18 mouse cellular contexts compared by ENCODE assay signal in the genomic region with DNA sequence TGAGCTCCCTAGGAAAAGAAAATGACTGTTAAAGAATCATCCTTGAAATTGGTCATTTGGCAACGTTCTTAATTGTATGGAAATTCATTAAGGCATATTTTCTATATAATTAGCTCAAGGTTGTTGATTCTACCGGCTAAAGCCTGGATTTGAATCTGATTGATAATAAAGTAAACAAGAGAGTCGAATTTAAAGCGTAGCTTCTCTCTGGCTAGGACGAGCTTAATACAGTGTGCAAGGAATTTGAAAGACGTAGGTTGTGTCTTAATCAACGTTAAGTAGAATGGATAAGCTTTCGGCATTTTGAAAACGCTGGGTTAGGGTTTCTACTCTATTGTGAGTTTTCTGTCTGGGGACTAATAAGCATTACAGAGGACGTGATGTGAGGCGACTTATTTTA. TPM values are rescaled to one million over a fixed set of nuclear protein-coding genes. Genes with fewer than 3 reads are reported as not detected.
A peak's percentile ranks its signal among the peaks of the same experiment; 100 is the strongest.
DNase-seq lines count a peak whose midpoint lies in the region; ATAC-seq and TF ChIP-seq lines count a peak whose summit lies in the region.
"Had no signal": no experiment of that assay in that cellular context is flagged by ENCODE, and none has a peak within 500 bp of the region (broad histone marks: within the 10 kb centered on the region; RNA-seq: fewer than 3 reads in every experiment).

No protein-coding gene starts in this region.

- DNase-seq in embryo, embryonic 10.5 days (ENCODE audit: low spot score), result peak; percentile 55
- DNase-seq in embryo, embryonic 10 days (ENCODE audit: low spot score), result no peak
- peak; percentile 37 for DNase-seq in hindbrain, embryonic 14.5 days (ENCODE audit: low spot score)
- peak; percentile 26 for DNase-seq in embryo, embryonic 11 days
- no peak for DNase-seq in layer of hippocampus, postnatal 36 days
- no peak for DNase-seq in left cerebral cortex, postnatal 10 days (ENCODE audit: extremely low spot score in 1 of 2, low spot score in 2 of 2)
- DNase-seq: kidney, adult 8-10 months; kidney, postnatal 25 days; spleen, adult 18-20 months had no signal

- no peak overlapping the region for H3K27ac ChIP-seq in hindbrain, embryonic 14.5 days
- no peak overlapping the region for H3K27ac ChIP-seq in hindbrain, embryonic 12.5 days
- no peak overlapping the region for H3K27ac ChIP-seq in intestine, postnatal 0 days (ENCODE audit: low read depth, low read length)
- H3K27ac ChIP-seq: embryonic facial prominence, embryonic 12.5 days; forebrain, embryonic 10.5 days; hindbrain, embryonic 15.5 days; limb, embryonic 15.5 days had no signal

- H3K27me3 ChIP-seq in hindbrain, embryonic 14.5 days (ENCODE audit: control insufficient read depth, insufficient read depth, low read length), result peaks cover 95% of the 10 kb centered on the region
- H3K27me3 ChIP-seq in hindbrain, embryonic 12.5 days, result peaks cover 92% of the 10 kb centered on the region
- H3K27me3 ChIP-seq in intestine, postnatal 0 days (replicated peaks; ENCODE audit: control insufficient read depth, insufficient read depth, low read length), result peaks cover 32% of the 10 kb centered on the region

- no peak overlapping the region for H3K4me3 ChIP-seq in hindbrain, embryonic 14.5 days (replicated peaks; ENCODE audit: low read length)
- H3K4me3 ChIP-seq in hindbrain, embryonic 12.5 days, result no peak overlapping the region
- peak overlapping the region; percentile 76 for H3K4me3 ChIP-seq in intestine, postnatal 0 days (ENCODE audit: low read depth, low read length)

- WGBS in hindbrain, embryonic 14.5 days, result 3% methylated on average over 11 of the region's 11 CpGs
- 4% methylated on average over 11 of the region's 11 CpGs for WGBS in hindbrain, embryonic 12.5 days
- WGBS in intestine, postnatal 0 days, result 13% methylated on average over 11 of the region's 11 CpGs

- no peak for TF ChIP-seq CTCF in intestine, postnatal 0 days (IDR thresholded peaks at IDR 0.05; ENCODE audit: low read depth)

- H3K4me2 ChIP-seq in hindbrain, embryonic 14.5 days (replicated peaks), result no peak overlapping the region
- H3K4me2 ChIP-seq in hindbrain, embryonic 12.5 days (replicated peaks), result no peak overlapping the region
- H3K4me2 ChIP-seq in intestine, postnatal 0 days (replicated peaks; ENCODE audit: low read depth), result peak overlapping the region; percentile 94

- no peak overlapping the region for H3K9ac ChIP-seq in hindbrain, embryonic 14.5 days
- no peak overlapping the region for H3K9ac ChIP-seq in hindbrain, embryonic 12.5 days
- no peak overlapping the region for H3K9ac ChIP-seq in intestine, postnatal 0 days (ENCODE audit: low read depth, low read length)
- H3K9ac ChIP-seq: embryonic facial prominence, embryonic 12.5 days; hindbrain, embryonic 15.5 days; limb, embryonic 15.5 days had no signal

- no peak for ATAC-seq in hindbrain, embryonic 14.5 days (ENCODE audit: low FRiP score)
- no peak for ATAC-seq in hindbrain, embryonic 12.5 days (ENCODE audit: low FRiP score)
- ATAC-seq in intestine, postnatal 0 days, result no peak

- no peaks in the 10 kb centered on the region for H3K4me1 ChIP-seq in hindbrain, embryonic 14.5 days (replicated peaks; ENCODE audit: control insufficient read depth, insufficient read depth, low read length)
- peaks cover 21% of the 10 kb centered on the region for H3K4me1 ChIP-seq in hindbrain, embryonic 12.5 days
- no peaks in the 10 kb centered on the region for H3K4me1 ChIP-seq in intestine, postnatal 0 days (replicated peaks; ENCODE audit: control insufficient read depth, insufficient read depth, low read length)

- H3K9me3 ChIP-seq in hindbrain, embryonic 14.5 days (ENCODE audit: control insufficient read depth, low read length), result no peaks in the 10 kb centered on the region
- no peaks in the 10 kb centered on the region for H3K9me3 ChIP-seq in hindbrain, embryonic 12.5 days (replicated peaks)
- no peaks in the 10 kb centered on the region for H3K9me3 ChIP-seq in intestine, postnatal 0 days (ENCODE audit: control insufficient read depth)
- H3K9me3 ChIP-seq: embryonic facial prominence, embryonic 12.5 days; forebrain, embryonic 10.5 days; hindbrain, embryonic 15.5 days; limb, embryonic 15.5 days had no signal

- H3K36me3 ChIP-seq in hindbrain, embryonic 14.5 days (replicated peaks; ENCODE audit: control insufficient read depth, insufficient read depth), result no peaks in the 10 kb centered on the region
- no peaks in the 10 kb centered on the region for H3K36me3 ChIP-seq in hindbrain, embryonic 12.5 days
- H3K36me3 ChIP-seq in intestine, postnatal 0 days (ENCODE audit: control insufficient read depth, insufficient read depth), result no peaks in the 10 kb centered on the region
- H3K36me3 ChIP-seq: embryonic facial prominence, embryonic 12.5 days; forebrain, embryonic 10.5 days; G1E; hindbrain, embryonic 15.5 days; limb, embryonic 15.5 days had no signal

- intact Hi-C loops in left cerebral cortex, postnatal 10 days (cut with DNase I), result loop anchor here (10.0 kb wide), 1 partner anchor 1892 kb away; no protein-coding TSS in a partner anchor

RNA-seq across cellular contexts. Expression of gene Pitx2, which starts 13.1 kb away (rescaled TPM):
- polyA plus RNA-seq in hindbrain, embryonic 14.5 days (2014; fragmentation: Nextera tagmentation; extraction: Ambion mirVana), result 1.3 and 2.0 TPM in 2 replicates
- 6.5 and 8.3 TPM in 2 replicates for polyA plus RNA-seq in hindbrain, embryonic 12.5 days (2016; fragmentation: Nextera tagmentation; extraction: Ambion mirVana)
- 12.3 and 18.3 TPM in 2 replicates for polyA plus RNA-seq in intestine, postnatal 0 days (2015; fragmentation: Nextera tagmentation; extraction: Ambion mirVana)
- total RNA-seq in layer of hippocampus, postnatal 36 days (2021), result not detected
- not detected for total RNA-seq in left cerebral cortex, postnatal 10 days (2021)
- total RNA-seq: megakaryocyte-erythroid progenitor cell, adult 5-6 weeks; neutrophil, adult 5-6 weeks had no signal
- polyA plus RNA-seq: G1E had no signal

Comparison
In these comparisons a context has a peak if more than half of its experiments do, and no peak if none do; other contexts are left out.
1. DNase-seq: peak in embryo, embryonic 10.5 days (single experiment), hindbrain, embryonic 14.5 days (single experiment) and embryo, embryonic 11 days (single experiment); none in embryo, embryonic 10 days (single experiment), layer of hippocampus, postnatal 36 days (0 of 2) and left cerebral cortex, postnatal 10 days (0 of 2).